In the genomic region with DNA sequence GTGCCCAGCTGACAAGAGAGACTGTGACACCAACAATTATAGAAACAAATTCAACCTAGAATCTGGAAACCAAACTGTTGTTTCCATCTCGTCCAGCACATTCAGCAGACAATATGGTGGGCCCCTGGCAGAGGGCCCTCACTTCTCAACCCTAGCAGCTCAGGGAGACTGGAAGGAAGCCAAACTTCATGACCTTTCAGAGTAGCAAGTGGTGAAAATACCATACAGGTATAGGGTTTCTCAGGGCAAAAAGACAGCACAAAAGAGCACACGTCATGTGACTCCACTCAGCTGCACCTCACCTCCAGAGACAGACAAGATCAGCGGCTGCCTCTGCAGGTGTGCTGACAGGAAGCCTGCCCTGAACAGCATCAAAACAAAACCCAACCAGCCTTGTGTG, we compare ENCODE assay signal across 10 mouse cellular contexts. TPM values are rescaled to one million over a fixed set of nuclear protein-coding genes. Genes with fewer than 3 reads are reported as not detected.
DNase-seq lines count a peak whose midpoint lies in the region; ATAC-seq and TF ChIP-seq lines count a peak whose summit lies in the region.
"Had no signal": no experiment of that assay in that cellular context is flagged by ENCODE, and none has a peak within 500 bp of the region (broad histone marks: within the 10 kb centered on the region; RNA-seq: fewer than 3 reads in every experiment).

No protein-coding gene starts in this region.

- no peak overlapping the region for H3K4me3 ChIP-seq in heart, embryonic 15.5 days
- H3K4me3 ChIP-seq in heart, embryonic 12.5 days = no peak overlapping the region
- no peak overlapping the region for H3K4me3 ChIP-seq in lung, postnatal 0 days (ENCODE audit: low read depth, low read length)
- H3K4me3 ChIP-seq: midbrain, embryonic 13.5 days; stomach, embryonic 15.5 days had no signal

- DNase-seq in lung, postnatal 0 days (ENCODE audit: low spot score) = no peak
- no peak for DNase-seq in lung, postnatal 14 days
- DNase-seq in brain, adult 2 months (ENCODE audit: low read depth, low spot score) = peak; percentile 80
- DNase-seq in thymus, postnatal 25 days = peak; percentile 67
- no peak for DNase-seq in ovary, postnatal 36 days (ENCODE audit: low spot score)
- DNase-seq: kidney, postnatal 10 days had no signal

- H3K4me2 ChIP-seq in heart, embryonic 15.5 days = no peak overlapping the region
- H3K4me2 ChIP-seq in heart, embryonic 12.5 days = no peak overlapping the region
- no peak overlapping the region for H3K4me2 ChIP-seq in lung, postnatal 0 days (replicated peaks; ENCODE audit: low read depth, low read length)
- H3K4me2 ChIP-seq: midbrain, embryonic 13.5 days; stomach, embryonic 15.5 days had no signal

- peaks cover 8% of the 10 kb centered on the region; the same call in 1 of the 2 replicates for H3K36me3 ChIP-seq in heart, embryonic 15.5 days
- H3K36me3 ChIP-seq in heart, embryonic 12.5 days = peaks cover 6% of the 10 kb centered on the region; the same call in 1 of the 2 replicates
- H3K36me3 ChIP-seq in lung, postnatal 0 days (ENCODE audit: insufficient read depth, low read length) = no peaks in the 10 kb centered on the region
- H3K36me3 ChIP-seq: stomach, embryonic 15.5 days had no signal

- peaks cover 12% of the 10 kb centered on the region for H3K4me1 ChIP-seq in heart, embryonic 15.5 days (replicated peaks)
- peaks cover 5% of the 10 kb centered on the region for H3K4me1 ChIP-seq in heart, embryonic 12.5 days (replicated peaks)
- H3K4me1 ChIP-seq in lung, postnatal 0 days (ENCODE audit: insufficient read depth, low read depth, low read length) = no peaks in the 10 kb centered on the region; the same call in none of the 2 replicates
- H3K4me1 ChIP-seq: stomach, embryonic 15.5 days had no signal

- no peak for TF ChIP-seq EP300 in lung, postnatal 0 days (IDR thresholded peaks at IDR 0.05)

- no peak overlapping the region for H3K9ac ChIP-seq in heart, embryonic 15.5 days
- H3K9ac ChIP-seq in heart, embryonic 12.5 days = no peak overlapping the region
- H3K9ac ChIP-seq in lung, postnatal 0 days (replicated peaks; ENCODE audit: low read depth) = no peak overlapping the region
- H3K9ac ChIP-seq: midbrain, embryonic 13.5 days; stomach, embryonic 15.5 days had no signal

- TF ChIP-seq CTCF in lung, postnatal 0 days (IDR thresholded peaks at IDR 0.05) = no peak

- H3K27me3 ChIP-seq in heart, embryonic 15.5 days = no peaks in the 10 kb centered on the region
- no peaks in the 10 kb centered on the region for H3K27me3 ChIP-seq in heart, embryonic 12.5 days (replicated peaks)
- no peaks in the 10 kb centered on the region for H3K27me3 ChIP-seq in lung, postnatal 0 days (replicated peaks; ENCODE audit: insufficient read depth, low read length)
- H3K27me3 ChIP-seq: midbrain, embryonic 13.5 days; stomach, embryonic 15.5 days had no signal

- WGBS in heart, embryonic 15.5 days = 60% methylated on average over 3 of the region's 3 CpGs
- WGBS in heart, embryonic 12.5 days = 61% methylated on average over 3 of the region's 3 CpGs
- 45% methylated on average over 3 of the region's 3 CpGs for WGBS in lung, postnatal 0 days

- no peak for ATAC-seq in heart, embryonic 15.5 days (replicated peaks; ENCODE audit: insufficient number of reproducible peaks, insufficient read depth, low FRiP score, low read depth)
- ATAC-seq in heart, embryonic 12.5 days (ENCODE audit: insufficient number of reproducible peaks, low FRiP score) = no peak
- ATAC-seq in lung, postnatal 0 days = no peak
- ATAC-seq: midbrain, embryonic 13.5 days had no signal

- H3K9me3 ChIP-seq in heart, embryonic 15.5 days (replicated peaks) = no peaks in the 10 kb centered on the region
- no peaks in the 10 kb centered on the region for H3K9me3 ChIP-seq in heart, embryonic 12.5 days (replicated peaks)
- no peaks in the 10 kb centered on the region for H3K9me3 ChIP-seq in lung, postnatal 0 days (ENCODE audit: low read length)
- H3K9me3 ChIP-seq: midbrain, embryonic 13.5 days; stomach, embryonic 15.5 days had no signal

- peak overlapping the region; percentile 58; the same call in 1 of the 2 replicates for H3K27ac ChIP-seq in heart, embryonic 15.5 days
- no peak overlapping the region for H3K27ac ChIP-seq in heart, embryonic 12.5 days (ENCODE audit: poor library complexity, severe bottlenecking)
- H3K27ac ChIP-seq in lung, postnatal 0 days (ENCODE audit: low read length) = peak overlapping the region; percentile 27; the same call in 1 of the 2 replicates
- H3K27ac ChIP-seq: midbrain, embryonic 13.5 days; stomach, embryonic 15.5 days had no signal

RNA-seq across cellular contexts. Expression of a gene that starts 18.6 kb away (rescaled TPM):
- polyA plus RNA-seq in heart, embryonic 15.5 days (2015; fragmentation: Nextera tagmentation; extraction: Ambion mirVana) = 30.0 and 37.8 TPM in 2 replicates
- polyA plus RNA-seq in heart, embryonic 12.5 days (2016; fragmentation: Nextera tagmentation; extraction: Ambion mirVana) = 28.9 and 32.1 TPM in 2 replicates
- 19.1 and 19.7 TPM in 2 replicates for polyA plus RNA-seq in lung, postnatal 0 days (2015; fragmentation: Nextera tagmentation; extraction: Ambion mirVana)

RNA-seq across cellular contexts. Expression of a gene that starts 19.0 kb away (rescaled TPM):
- 2.9 and 3.1 TPM in 2 replicates for polyA plus RNA-seq in heart, embryonic 15.5 days (2015; fragmentation: Nextera tagmentation; extraction: Ambion mirVana)
- polyA plus RNA-seq in heart, embryonic 12.5 days (2016; fragmentation: Nextera tagmentation; extraction: Ambion mirVana) = 1.6 and 2.3 TPM in 2 replicates
- 16.8 and 18.0 TPM in 2 replicates for polyA plus RNA-seq in lung, postnatal 0 days (2015; fragmentation: Nextera tagmentation; extraction: Ambion mirVana)

Comparison
In these comparisons a context has a peak if more than half of its experiments do, and no peak if none do; other contexts are left out.
1. DNase-seq: peak in brain, adult 2 months (single experiment) and thymus, postnatal 25 days (single experiment); none in lung, postnatal 0 days (single experiment), lung, postnatal 14 days (single experiment) and ovary, postnatal 36 days (single experiment).